Mouse (Mus musculus): ENCODE results near the gene Hist2h2be. TPM values are rescaled to one million over a fixed set of nuclear protein-coding genes. Genes with fewer than 3 reads are reported as not detected.

Gene Hist2h2be
- polyA plus RNA-seq, 1 experiment, result 0.21 TPM

DNA sequence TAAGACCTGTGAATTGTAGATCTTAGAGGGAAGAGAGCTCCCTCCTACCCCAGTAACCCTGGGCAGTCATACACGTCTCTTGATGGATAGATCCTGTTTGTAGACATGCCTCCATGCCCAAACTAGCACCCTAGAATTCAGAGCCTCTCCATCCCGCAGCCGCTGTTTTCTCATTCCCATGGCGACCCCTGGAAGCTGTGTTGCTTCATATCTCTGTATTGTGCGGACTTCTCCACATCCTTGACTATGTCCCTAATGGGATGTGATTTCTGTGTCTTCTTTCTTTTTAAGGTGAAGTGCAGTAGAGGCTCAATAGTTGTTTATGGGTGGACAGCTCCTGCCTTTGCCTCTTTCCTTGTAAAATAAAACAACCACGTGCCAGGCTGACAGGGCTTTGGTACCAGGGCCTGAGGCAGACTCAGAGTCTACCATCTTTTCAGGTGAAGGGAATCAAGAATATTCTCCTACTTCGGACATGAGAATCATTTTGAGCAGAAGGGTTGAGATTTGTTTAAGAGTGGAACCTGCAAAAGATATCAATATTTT lies 43.6 kb downstream of the Hist2h2be start:
- no peak for TF ChIP-seq GATA1 (IDR thresholded peaks at IDR 0.05; ENCODE audit: low read length)

DNA sequence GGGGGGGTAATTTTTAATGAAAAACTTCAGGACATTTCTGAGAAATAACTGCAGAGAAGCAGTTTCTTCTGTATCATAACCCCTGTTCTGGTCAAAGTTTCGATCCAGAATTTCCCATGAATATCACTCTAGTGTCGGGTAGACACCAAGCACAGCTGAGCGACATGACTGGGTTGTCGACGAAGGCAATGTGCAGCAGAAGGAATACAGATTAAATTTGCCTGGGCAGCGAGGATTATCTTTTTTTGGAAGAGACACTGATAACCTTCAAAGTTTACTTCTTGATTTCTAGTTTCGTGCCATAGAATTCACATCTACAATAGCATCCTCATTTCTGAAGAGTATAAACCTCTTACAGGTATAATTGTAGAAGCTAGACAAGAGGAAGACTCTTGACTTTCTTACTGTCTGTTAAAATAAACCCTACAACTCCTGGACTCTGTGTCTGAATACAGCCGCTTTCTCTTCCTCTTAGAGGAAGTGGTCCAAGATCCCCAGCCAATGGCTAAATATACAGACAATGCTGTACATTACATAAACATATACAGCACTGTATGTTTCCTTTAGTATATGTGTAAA lies 45.3 kb downstream of the Hist2h2be start:
- no peak for TF ChIP-seq GATA1 (IDR thresholded peaks at IDR 0.05; ENCODE audit: low read length)

DNA sequence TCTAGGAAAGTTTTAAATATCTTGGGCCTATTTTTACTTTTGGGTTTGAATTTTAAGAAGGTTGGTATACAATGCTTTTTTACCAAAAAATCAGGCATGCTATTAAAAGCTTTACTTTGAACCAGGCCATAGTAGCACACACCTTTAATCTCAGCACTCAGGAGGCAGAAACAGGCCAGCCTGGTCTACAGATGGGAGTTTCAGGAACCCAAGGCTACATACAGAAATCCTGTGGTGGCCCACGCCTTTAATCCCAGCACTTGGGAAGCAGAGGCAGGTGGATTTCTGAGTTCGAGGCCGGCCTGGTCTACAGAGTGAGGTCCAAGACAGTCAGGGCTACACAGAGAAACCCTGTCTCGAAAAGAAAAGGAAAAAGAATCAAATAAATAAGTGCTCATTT lies 46.6 kb downstream of the Hist2h2be start:
- TF ChIP-seq GATA1 (IDR thresholded peaks at IDR 0.05; ENCODE audit: low read length), result no peak

DNA sequence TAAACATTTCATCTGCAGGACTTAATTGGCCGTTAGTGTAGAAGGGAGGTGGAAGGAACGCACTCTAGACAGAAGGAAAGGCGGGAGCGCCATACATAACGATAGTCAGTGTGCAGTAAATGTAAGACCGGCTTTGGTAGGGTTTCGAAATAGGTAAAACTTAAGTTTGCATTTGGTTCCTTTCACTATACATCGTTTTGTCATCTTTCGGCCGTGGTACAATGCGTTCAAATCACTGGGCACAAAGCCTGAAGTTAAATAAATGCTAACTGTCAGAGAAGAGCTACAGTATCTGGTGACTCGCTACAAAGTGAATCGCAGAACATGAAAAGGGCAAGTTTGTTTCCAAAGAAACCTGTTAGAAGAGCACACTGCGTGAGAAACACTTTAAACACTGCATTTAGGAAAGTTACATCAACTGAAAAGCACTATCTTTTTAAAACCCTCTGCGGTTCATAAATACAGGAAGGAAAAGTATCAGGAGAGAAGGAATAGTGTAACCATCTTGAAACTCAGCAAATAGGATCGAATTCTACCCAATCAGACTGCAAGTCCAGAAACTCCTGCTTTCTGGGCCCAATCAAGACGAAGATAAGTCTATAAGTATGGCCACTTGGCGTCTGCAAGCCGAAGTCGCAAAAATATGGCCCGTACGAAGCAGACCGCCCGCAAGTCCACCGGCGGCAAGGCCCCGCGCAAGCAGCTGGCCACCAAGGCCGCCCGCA lies 47.3 kb downstream of the Hist2h2be start, which contains the start of gene Hist2h3b:
Hist2h3b (plus strand) TSS at position 604 of the 725 bp plus-strand sequence.
- TF ChIP-seq GATA1 (IDR thresholded peaks at IDR 0.05; ENCODE audit: low read length), result no peak

DNA sequence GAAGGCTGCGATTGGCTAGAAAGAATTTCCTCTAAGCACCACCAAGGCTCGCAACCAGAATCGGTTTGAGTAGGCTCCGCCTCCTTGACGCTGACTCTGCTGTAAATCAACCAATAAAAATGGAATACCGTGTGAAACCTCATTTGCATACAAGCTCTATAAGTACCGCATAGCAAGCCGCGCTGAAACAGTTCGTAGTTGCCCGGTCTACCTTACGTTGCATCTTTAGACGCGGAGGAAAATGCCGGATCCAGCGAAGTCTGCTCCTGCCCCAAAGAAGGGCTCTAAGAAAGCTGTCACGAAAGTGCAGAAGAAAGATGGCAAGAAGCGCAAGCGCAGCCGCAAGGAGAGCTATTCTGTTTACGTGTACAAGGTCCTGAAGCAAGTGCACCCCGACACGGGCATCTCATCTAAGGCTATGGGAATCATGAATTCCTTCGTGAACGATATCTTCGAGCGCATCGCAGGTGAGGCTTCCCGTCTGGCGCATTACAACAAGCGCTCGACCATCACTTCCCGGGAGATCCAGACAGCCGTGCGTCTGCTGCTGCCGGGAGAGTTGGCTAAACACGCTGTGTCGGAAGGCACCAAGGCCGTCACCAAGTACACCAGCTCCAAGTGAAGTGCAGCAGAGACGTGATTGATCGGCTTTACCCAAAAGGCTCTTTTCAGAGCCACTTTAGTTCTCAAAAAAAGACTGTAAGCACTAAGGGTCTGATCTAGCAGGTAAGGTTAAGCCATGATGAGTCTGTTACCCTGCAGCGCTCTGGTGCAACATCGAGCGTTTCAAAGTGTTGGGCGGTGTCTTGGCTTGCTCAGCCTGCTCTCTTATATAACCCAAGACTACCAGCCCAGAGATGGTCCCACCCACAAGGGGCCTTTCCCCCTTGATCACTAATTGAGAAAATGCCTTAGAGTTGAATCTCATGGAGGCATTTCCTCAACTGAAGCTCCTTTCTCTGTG lies 48.9 kb downstream of the Hist2h2be start, which contains the start of gene Hist2h2bb:
Hist2h2bb (plus strand) TSS at position 242 of the 964 bp plus-strand sequence.
- TF ChIP-seq GATA1 (IDR thresholded peaks at IDR 0.05; ENCODE audit: low read length), result no peak

Other genes starting within 250 kb of the Hist2h2be start
- 7.2 and 7.7 TPM in 2 replicates for gene Plekho1, start 225.1 kb upstream of the Hist2h2be start, polyA plus RNA-seq (2012)
- 5.6 and 5.8 TPM in 2 replicates for gene Vps45, start 162.7 kb upstream of the Hist2h2be start, polyA plus RNA-seq (2012)
- gene Otud7b, start 116.6 kb upstream of the Hist2h2be start, polyA plus RNA-seq (2012), result 10.4 and 11.5 TPM in 2 replicates
- gene Mtmr11, start 59.1 kb upstream of the Hist2h2be start, polyA plus RNA-seq (2012), result not detected in 2 replicates
- gene Sf3b4, start 48.8 kb upstream of the Hist2h2be start, polyA plus RNA-seq (2012), result 1,005 and 1,197 TPM in 2 replicates
- gene Sv2a, start 40.0 kb upstream of the Hist2h2be start, polyA plus RNA-seq (2012), result 0.15 and 0.28 TPM in 2 replicates
- 159 and 228 TPM in 2 replicates for gene Bola1, start 1.4 kb upstream of the Hist2h2be start, polyA plus RNA-seq (2012)
- 0.44 and 0.69 TPM in 2 replicates for gene Hist2h2ab, start 1.3 kb upstream of the Hist2h2be start, polyA plus RNA-seq (2012)
- gene Hist2h2ac, start 239 bp upstream of the Hist2h2be start, polyA plus RNA-seq (2012), result 2.5 and 6.5 TPM in 2 replicates
- gene Hist2h3c2, start 18.0 kb downstream of the Hist2h2be start, polyA plus RNA-seq (2012), result 45.1 and 54.3 TPM in 2 replicates
- 48.7 and 66.2 TPM in 2 replicates for gene Hist2h2aa2, start 19.2 kb downstream of the Hist2h2be start, polyA plus RNA-seq (2012)
- gene Hist2h2aa1, start 24.4 kb downstream of the Hist2h2be start, polyA plus RNA-seq (2012), result 3.6 and 5.8 TPM in 2 replicates
- gene Hist2h3c1, start 25.6 kb downstream of the Hist2h2be start, polyA plus RNA-seq (2012), result not detected in 2 replicates
- 2.2 and 2.7 TPM in 2 replicates for gene Hist2h4, start 42.2 kb downstream of the Hist2h2be start, polyA plus RNA-seq (2012)
- gene Hist2h3b, start 47.5 kb downstream of the Hist2h2be start, polyA plus RNA-seq (2012), result 32.0 and 50.2 TPM in 2 replicates
- 0.37 and 1.5 TPM in 2 replicates for gene Hist2h2bb, start 48.6 kb downstream of the Hist2h2be start, polyA plus RNA-seq (2012)
- not detected in 2 replicates for gene Fcgr1, start 72.8 kb downstream of the Hist2h2be start, polyA plus RNA-seq (2012)
- not detected in 2 replicates for gene BC107364, start 231.2 kb downstream of the Hist2h2be start, polyA plus RNA-seq (2012)

All from G1E-ER4 (cell line).